Mouse (Mus musculus) midbrain, embryonic 15.5 days (tissue): ENCODE data around the gene Pgap3. TPM values are rescaled to one million over a fixed set of nuclear protein-coding genes. Genes with fewer than 3 reads are reported as not detected.

Experiments used
- ATAC-seq: fragments of 200-750 bp; cut with Nextera tagmentation; replicated peaks from 2 replicates; pipeline ENCODE4 v1.8.0; 2017; ENCODE audit warnings: moderate TSS enrichment
- H3K27ac ChIP-seq: fragments of 300-500 bp; sonication (generic); 2 replicates; pipeline ENCODE4 v1.5.1; 2015; ENCODE audit warnings: mild to moderate bottlenecking, inconsistent platforms
- H3K27me3 ChIP-seq: fragments of 300-500 bp; sonication (generic); replicated peaks from 2 replicates; pipeline ENCODE4 v1.6.1; 2015; ENCODE audit warnings: inconsistent platforms
- H3K36me3 ChIP-seq: fragments of 300-500 bp; sonication (generic); replicated peaks from 2 replicates; pipeline ENCODE4 v1.6.1; 2015; ENCODE audit warnings: inconsistent platforms
- H3K4me1 ChIP-seq: fragments of 300-500 bp; sonication (generic); 2 replicates; pipeline ENCODE4 v1.6.1; 2015; ENCODE audit warnings: inconsistent platforms
- H3K4me2 ChIP-seq: fragments of 300-500 bp; sonication (generic); 2 replicates; pipeline ENCODE4 v1.6.1; 2015; ENCODE audit warnings: inconsistent platforms, mild to moderate bottlenecking, moderate library complexity
- H3K4me3 ChIP-seq: fragments of 300-500 bp; sonication (generic); 2 replicates; pipeline ENCODE4 v1.5.1; 2015; ENCODE audit warnings: mild to moderate bottlenecking, inconsistent platforms
- H3K9ac ChIP-seq: fragments of 300-500 bp; sonication (generic); 2 replicates; pipeline ENCODE4 v1.6.1; 2015; ENCODE audit warnings: mild to moderate bottlenecking, inconsistent platforms
- H3K9me3 ChIP-seq: fragments of 300-500 bp; sonication (generic); 2 replicates; pipeline ENCODE4 v1.6.1; 2016; ENCODE audit warnings: inconsistent platforms
- WGBS: fragments of 180-500 bp; shearing (Covaris S2); methylation state at CpG from one replicate; pipeline ENCODE4 v1.1.7; 2015; ENCODE audit warnings: mixed read lengths; 5-methylcytosine and 5-hydroxymethylcytosine counted together
- polyA plus RNA-seq: library from polyadenylated mRNA; unstranded; fragments of >200 nt; fragmentation: Nextera tagmentation; extraction: Ambion mirVana; gene quantifications from 2 replicates; pipeline ENCODE4 v1.2.1, GENCODE M21; 2015

Gene Pgap3
- polyA plus RNA-seq, 1 experiment from 2014 or later: 9.6 TPM

DNA sequence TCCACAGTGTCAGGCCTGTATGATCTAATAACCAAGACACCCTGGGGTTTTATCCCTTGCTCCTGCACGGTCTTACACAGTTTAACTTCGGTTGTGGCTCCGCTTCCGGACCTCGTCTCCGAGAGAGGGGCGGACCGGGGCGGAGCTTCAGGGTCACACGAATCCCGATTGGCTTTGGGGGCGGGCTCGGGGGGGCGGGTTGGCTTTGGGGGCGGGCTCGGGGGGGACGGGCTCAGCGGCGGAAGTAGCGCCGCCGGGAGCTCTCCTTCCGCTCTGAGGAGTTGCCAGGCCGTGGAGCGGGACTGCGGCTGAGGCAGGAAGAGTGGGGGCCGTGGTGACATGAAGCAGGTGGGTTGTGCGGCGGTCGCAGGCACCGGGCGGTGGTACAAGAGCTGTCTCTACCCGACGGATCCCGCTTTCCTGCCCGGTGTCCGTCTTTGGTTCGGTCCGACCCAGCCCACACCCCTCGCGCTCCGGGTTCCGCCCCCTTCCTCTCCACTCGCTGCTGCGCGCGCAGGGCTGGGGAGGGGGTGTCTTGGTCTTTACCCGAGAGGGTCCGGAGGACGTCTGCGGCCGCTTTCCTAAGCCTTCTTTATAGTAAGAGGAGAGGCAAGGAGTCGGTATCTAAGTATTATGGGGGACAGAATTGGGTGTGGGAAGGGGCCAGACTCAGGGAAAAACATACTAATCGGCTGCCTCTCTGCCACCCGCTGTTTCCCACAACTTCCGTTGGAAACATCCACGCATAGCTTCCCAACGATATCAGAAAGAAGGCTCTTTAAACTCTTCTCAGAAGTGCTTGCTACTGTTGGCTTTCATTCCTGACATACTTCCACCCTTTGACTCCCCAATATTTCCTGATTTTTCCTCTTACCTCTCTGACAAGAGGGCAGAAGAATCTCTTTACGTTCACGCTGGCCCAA, 41.9 kb downstream of the Pgap3 start, which contains the start of gene Stard3:
Gene Stard3, plus strand, starts transcription at position 208 of the 923 bp plus-strand sequence.
- peaks cover 13% of the 10 kb centered on the region; the same call in 1 of the 2 replicates for H3K27me3 ChIP-seq
- H3K4me1 ChIP-seq: peaks cover 46% of the 10 kb centered on the region
- peak; percentile 89 for ATAC-seq
- peak within 1 kb of the TSS; percentile 79 for H3K4me2 ChIP-seq
- H3K27ac ChIP-seq: peak within 1 kb of the TSS; percentile 91
- H3K36me3 ChIP-seq: no peaks in the 10 kb centered on the region
- H3K4me3 ChIP-seq: peak within 1 kb of the TSS; percentile 84
- no peaks in the 10 kb centered on the region for H3K9me3 ChIP-seq
- 0% methylated on average over 57 of the region's 60 CpGs for WGBS
- peak within 1 kb of the TSS; percentile 58 for H3K9ac ChIP-seq

DNA sequence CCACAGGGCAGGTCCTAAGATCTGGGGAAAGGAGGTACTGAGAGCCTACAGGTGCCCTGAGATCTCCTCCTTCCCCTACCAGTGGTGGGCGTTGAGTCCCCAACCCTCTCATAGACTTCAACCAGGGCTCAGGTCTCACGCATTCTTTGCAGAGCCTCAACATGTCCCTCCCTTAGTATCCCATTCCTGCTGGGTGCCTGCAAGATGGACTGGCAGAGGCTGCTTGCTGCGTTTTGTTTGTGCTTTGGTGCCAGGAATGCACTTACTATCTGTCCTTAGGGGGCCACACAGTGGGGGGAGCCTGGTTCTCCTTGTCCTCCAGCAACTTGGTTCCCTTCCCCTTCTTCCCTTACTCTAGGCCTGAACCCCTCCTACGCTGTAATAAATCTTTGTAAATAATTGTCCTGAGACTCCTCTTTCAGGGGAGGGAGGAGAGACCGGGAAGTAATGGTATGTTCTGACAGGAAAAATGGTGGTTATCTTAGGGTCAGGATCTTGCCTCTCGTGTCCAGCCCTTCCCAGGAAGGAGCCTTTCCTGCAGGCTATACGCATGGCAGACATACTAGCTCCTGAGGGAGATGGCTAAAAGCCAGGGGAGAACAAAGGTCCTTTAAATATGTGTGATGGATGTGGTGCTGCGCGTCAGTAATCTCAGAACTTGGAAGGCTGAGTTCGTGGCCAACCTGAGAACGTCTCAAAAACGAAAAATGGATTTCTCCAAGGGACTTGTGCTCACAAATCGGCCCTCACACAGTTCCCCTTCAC, 42.7 kb downstream of the Pgap3 start:
- Histone ChIP-seq H3K4me3 (peak overlapping the region; percentile 84), H3K4me2 (peak overlapping the region; percentile 79), H3K27ac (peak overlapping the region; percentile 65), H3K4me1 (peaks cover 46% of the 10 kb centered on the region), H3K9me3 (no peaks in the 10 kb centered on the region), H3K36me3 (no peaks in the 10 kb centered on the region), H3K27me3 (peaks cover 13% of the 10 kb centered on the region; the same call in 1 of the 2 replicates), H3K9ac (peak overlapping the region; percentile 40)
- 12% methylated on average over 13 of the region's 13 CpGs for WGBS
- ATAC-seq: 0 out of 2 replicates have a peak, but pooled peaks have one; percentile 8

DNA sequence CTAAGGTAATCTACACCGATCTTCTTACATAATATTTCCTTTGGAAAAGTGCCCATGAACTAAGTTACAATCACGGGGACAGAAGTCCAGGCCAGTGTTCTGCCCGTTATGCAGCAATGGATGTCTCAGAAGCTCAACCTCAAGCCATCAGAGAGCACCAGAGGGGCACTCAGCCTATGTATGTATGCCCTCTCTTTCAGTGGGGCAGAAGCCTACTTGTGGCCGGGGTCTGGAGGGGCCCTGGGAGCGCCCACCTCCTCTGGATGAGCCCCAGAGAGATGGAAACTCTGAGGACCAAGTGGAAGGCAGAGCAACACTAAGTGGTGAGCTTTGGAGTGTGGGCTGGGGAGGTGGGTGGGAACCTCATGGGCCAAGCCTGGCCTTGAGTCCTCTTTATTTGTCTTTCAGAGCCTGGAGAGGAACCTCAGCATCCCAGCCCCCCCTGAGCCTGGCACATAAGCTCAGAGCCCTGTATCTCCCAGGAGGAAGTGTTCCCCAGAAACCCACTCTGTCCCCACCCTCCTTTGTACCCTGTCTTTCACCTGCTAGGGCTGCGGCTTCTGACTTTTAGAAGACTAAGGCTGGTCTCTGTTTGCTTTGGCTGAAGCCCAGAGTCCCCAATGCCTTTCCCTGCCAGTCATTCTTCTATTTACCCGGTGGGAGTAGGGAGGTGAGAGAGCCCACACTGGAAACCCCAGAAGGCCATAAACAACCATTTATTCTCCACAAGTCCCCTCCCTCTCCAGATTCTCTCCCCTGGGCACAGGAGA, 43.5 kb downstream of the Pgap3 start:
- Histone ChIP-seq H3K4me1 (peaks cover 39% of the 10 kb centered on the region), H3K4me2 (no peak overlapping the region; the same call in 1 of the 2 replicates), H3K9ac (no peak overlapping the region), H3K4me3 (no peak overlapping the region), H3K27ac (no peak overlapping the region), H3K27me3 (peaks cover 20% of the 10 kb centered on the region), H3K9me3 (no peaks in the 10 kb centered on the region), H3K36me3 (no peaks in the 10 kb centered on the region)
- WGBS: 80% methylated on average over 7 of the region's 7 CpGs
- ATAC-seq: no peak

DNA sequence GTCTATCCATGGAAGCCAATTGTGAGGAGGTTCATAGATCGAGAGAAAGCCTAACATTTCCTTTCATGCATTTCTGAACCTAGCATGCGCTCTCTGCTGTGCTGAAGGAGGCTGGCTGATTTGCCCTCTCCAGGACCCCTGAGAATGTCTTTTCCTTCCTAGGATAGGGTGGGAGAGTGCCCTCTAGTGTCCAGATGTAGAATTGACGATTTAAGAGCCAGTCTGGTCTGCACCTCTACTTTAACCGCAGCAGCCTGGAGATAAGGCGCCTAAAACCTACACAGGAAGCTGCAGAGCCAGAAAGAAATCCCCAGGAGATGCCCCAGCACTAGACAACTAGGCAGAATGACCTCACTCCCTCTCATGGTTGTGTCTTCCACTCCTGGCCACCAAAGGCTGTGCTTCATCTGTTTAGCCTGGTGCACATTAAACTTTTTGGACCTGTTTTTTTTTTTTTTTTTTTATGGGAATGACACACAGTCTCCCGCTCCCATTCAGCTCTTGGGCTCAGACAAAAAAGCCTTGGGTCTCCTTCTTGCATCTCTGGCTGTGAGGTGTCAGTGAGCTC, 44.5 kb downstream of the Pgap3 start:
- Histone ChIP-seq H3K4me3 (no peak overlapping the region), H3K4me1 (peaks cover 30% of the 10 kb centered on the region), H3K9ac (no peak overlapping the region), H3K27me3 (peaks cover 30% of the 10 kb centered on the region), H3K4me2 (no peak overlapping the region), H3K36me3 (no peaks in the 10 kb centered on the region), H3K27ac (no peak overlapping the region), H3K9me3 (no peaks in the 10 kb centered on the region)
- WGBS: 13% methylated on average over 6 of the region's 6 CpGs
- ATAC-seq: no peak

DNA sequence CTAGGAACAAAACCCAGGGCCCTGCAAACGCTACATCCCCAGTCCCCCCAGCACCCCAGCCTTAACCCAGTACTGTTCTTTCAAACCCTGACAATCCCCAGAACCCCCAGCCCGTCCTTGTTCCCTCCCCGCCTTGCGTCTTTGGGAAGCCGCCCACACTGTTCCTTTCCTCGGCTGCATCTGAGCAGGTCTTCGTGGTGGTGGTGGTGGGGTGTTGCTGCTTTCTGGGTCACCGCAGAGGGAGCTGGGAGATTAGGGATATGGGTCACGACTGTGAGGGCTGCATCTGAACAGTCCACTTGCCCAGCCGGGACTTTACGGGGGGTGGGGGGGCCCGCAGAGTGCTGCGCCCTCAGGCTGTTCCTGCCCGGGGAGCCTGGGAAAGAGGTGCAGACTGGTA, 45.8 kb downstream of the Pgap3 start:
- H3K27ac ChIP-seq: no peak overlapping the region
- H3K27me3 ChIP-seq: peaks cover 44% of the 10 kb centered on the region
- H3K4me2 ChIP-seq: no peak overlapping the region
- ATAC-seq: no peak
- H3K4me3 ChIP-seq: no peak overlapping the region
- no peaks in the 10 kb centered on the region for H3K36me3 ChIP-seq
- WGBS: 65% methylated on average over 14 of the region's 14 CpGs
- no peak overlapping the region for H3K9ac ChIP-seq
- H3K9me3 ChIP-seq: no peaks in the 10 kb centered on the region
- peaks cover 17% of the 10 kb centered on the region for H3K4me1 ChIP-seq

DNA sequence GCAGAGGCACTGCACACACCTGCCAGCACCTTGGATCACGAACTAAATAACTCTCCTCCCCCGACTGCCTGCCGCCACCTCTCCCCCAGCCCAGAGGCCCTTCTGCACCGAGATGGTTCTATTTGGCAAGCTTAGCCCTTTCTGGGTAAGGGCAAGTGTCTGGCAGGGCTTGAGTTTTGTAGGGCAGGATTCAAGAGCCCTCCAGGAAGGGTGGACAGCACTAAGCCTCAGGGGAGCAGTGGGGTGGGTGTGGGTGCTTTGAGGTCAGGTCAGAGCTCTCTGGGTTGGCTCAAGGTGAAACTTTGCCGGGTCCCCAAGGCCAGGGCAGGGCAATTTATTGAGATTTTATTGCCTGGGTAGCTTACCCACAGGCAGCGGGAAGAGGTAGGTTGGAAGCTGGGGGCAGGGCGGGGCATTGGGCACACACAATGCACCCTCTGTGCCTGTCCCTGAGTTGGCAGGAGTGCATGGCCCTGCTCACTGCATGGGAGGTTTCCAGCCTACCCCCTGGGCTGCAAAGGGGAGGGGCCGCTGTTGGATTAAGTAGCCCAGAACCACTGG, 46.6 kb downstream of the Pgap3 start:
- H3K4me1 ChIP-seq: peaks cover 16% of the 10 kb centered on the region
- no peaks in the 10 kb centered on the region for H3K36me3 ChIP-seq
- H3K9ac ChIP-seq: no peak overlapping the region
- H3K4me2 ChIP-seq: no peak overlapping the region
- no peak for ATAC-seq
- H3K27ac ChIP-seq: no peak overlapping the region
- 29% methylated on average over 8 of the region's 8 CpGs for WGBS
- no peaks in the 10 kb centered on the region for H3K9me3 ChIP-seq
- no peak overlapping the region for H3K4me3 ChIP-seq
- H3K27me3 ChIP-seq: peaks cover 51% of the 10 kb centered on the region

DNA sequence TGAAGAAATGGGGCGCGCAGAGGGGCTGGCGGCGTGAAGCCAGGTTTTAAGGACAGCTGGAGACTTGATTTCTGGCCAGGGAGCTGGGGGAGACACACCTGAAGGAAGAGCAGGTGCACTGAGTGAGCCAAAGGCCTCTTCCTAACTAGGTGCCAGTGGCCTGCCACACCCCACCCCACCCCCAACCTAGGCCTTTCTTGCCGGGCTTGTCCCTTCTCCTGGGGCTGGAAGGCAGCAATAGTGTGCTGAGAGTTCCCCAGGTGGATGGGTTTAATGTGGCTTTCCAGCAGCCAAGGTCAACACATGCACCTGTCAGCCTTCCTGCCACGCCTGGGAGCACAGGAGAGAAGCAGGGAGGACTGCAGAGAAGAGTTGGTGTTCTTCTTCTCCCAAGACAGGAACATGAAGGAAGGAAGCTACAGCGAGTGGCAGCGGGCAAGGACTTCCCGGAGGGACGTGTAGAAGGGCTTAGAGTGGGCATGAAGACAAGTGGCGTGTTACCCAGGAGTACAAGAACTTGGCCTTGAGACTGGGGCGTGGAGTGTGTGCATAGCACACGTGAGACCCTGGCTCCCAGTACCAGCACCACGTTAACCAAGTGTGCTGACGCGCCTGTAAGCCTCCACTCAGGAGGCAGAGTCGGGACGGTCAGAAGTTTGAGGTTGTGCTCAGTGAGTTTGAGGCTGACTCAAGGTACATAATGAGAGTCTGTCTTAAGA, 47.9 kb downstream of the Pgap3 start:
- Histone ChIP-seq H3K9me3 (no peaks in the 10 kb centered on the region), H3K4me3 (no peak overlapping the region), H3K4me2 (no peak overlapping the region), H3K27ac (no peak overlapping the region), H3K36me3 (no peaks in the 10 kb centered on the region), H3K9ac (no peak overlapping the region), H3K4me1 (peaks cover 22% of the 10 kb centered on the region), H3K27me3 (peaks cover 63% of the 10 kb centered on the region)
- 73% methylated on average over 18 of the region's 18 CpGs for WGBS
- no peak for ATAC-seq

DNA sequence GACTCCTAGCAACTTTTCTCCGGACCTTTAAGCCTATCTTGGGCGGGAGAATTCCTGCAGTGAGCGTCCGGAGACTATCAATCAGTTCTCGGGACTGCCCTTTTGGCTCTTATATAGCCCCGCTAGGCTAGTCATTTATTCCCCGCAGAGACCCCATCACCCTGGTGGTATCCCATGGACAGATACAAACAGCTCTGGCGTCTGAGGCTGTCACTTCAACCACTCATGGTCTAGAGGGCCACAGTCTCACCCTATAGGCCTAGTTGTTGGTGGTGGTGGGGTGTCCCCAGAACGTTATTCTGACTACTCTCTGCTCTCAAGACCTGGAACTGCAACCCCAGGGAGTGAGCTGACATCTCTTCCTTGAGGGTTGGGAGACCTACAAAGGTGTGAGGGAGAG, 51.0 kb downstream of the Pgap3 start:
- Histone ChIP-seq H3K4me1 (peaks cover 20% of the 10 kb centered on the region), H3K4me3 (peak overlapping the region; percentile 58), H3K27ac (no peak overlapping the region), H3K4me2 (peak overlapping the region; percentile 99), H3K27me3 (peaks cover 65% of the 10 kb centered on the region), H3K9ac (no peak overlapping the region), H3K9me3 (no peaks in the 10 kb centered on the region), H3K36me3 (no peaks in the 10 kb centered on the region)
- WGBS: 2% methylated on average over 9 of the region's 9 CpGs
- no peak for ATAC-seq

DNA sequence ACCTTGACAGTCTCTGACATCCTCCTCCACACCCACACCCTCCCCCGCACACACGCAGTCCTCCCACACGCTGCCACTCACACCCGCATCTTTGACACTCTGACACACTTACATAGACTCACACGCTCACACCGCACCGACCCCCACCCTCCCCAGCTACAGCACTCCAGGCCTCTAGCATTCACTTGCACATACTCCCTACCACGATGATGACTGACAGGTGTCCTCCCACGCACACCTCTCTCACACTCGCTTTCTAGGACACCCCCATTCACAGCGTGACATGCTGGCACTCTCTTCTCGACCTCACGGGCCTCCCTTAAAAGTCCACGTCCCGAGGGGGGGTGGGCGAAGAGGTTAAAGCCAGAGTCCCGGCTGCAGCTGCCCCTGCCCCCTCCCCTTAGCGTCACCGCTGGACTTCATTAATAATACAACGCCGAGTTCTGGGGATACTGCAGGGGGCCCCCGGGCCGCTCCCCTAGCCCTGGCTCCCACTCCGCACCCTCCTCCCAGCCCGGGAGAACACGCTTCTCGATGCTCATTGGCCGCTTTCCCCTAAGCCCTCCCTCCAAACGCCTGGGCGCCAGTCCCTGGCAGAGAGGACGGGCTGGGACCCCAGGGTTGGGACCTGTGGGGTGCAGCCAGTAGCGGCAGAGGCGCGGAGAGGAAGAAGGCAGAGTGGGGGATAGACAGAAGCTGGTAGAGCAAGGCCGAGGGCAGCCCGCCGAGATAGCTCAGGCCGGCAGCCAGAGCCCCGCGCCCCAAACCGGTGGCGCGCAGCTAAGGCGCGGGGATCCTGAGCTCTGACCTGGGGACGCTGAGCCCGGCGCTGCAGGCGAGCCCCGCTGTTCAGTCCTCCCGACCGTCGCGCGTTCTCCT, 52.0 kb downstream of the Pgap3 start, which contains the start of gene Ppp1r1b:
Gene Ppp1r1b, plus strand, starts transcription at position 322 of the 879 bp plus-strand sequence.
- peaks cover 20% of the 10 kb centered on the region for H3K4me1 ChIP-seq
- no peaks in the 10 kb centered on the region for H3K9me3 ChIP-seq
- peak; percentile 72 for ATAC-seq
- H3K27ac ChIP-seq: no peak within 1 kb of the TSS
- H3K36me3 ChIP-seq: no peaks in the 10 kb centered on the region
- H3K27me3 ChIP-seq: peaks cover 72% of the 10 kb centered on the region
- H3K9ac ChIP-seq: peak within 1 kb of the TSS; percentile 54
- H3K4me2 ChIP-seq: peak within 1 kb of the TSS; percentile 99
- H3K4me3 ChIP-seq: peak within 1 kb of the TSS; percentile 58
- WGBS: 2% methylated on average over 48 of the region's 55 CpGs

DNA sequence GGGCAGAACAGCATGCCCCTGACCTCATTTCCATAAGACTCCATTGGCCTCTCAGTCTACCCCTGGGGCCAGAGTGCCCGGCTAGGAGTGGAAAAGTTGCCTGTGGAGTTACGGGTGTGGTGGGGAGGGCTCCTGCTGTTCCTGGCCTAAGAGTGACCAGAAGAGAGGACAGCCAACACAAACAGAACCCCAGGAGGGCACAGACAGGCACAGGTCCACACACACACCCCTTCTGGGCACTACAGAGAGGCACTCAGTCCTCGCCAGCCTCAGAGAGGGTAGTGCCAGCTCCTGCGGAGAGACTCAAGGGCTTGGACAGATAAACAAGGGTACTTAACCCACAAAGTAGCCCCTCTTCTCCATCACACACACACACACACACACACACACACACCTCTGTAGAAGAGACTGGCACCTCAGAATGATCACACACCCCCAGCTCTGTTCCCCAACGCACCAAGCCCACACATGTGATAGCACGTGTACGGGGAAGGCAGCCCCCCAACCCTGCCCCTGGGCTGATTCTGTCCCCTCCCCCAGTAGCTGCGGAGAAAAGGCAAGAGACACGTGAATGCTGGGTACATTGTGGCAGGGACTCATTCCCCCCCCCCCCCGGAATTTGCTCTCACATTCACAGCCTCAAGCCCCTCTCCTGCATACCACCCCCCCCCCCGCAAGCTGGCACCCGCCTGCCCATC, 52.8 kb downstream of the Pgap3 start:
- H3K4me1 ChIP-seq: peaks cover 20% of the 10 kb centered on the region
- H3K27ac ChIP-seq: no peak overlapping the region
- no peak; the same call in 1 of the 2 replicates for ATAC-seq
- H3K4me3 ChIP-seq: no peak overlapping the region; the same call in 1 of the 2 replicates
- H3K27me3 ChIP-seq: peaks cover 72% of the 10 kb centered on the region
- H3K36me3 ChIP-seq: no peaks in the 10 kb centered on the region
- WGBS: under 1% methylated on average over 12 of the region's 12 CpGs
- H3K9me3 ChIP-seq: no peaks in the 10 kb centered on the region
- H3K4me2 ChIP-seq: peak overlapping the region; percentile 99
- no peak overlapping the region; the same call in 1 of the 2 replicates for H3K9ac ChIP-seq
